Mouse (Mus musculus) hematopoietic stem cell, adult 5-6 weeks (primary cell): ENCODE measurements around the gene Kctd17. TPM values are rescaled to one million over a fixed set of nuclear protein-coding genes. Genes with fewer than 3 reads are reported as not detected.

Source experiments
- ATAC-seq, 2 experiments: fragments of 125-278 bp in 1 of 2; replicated peaks in 1 of 2; 2 replicates each; pipeline ENCODE4 v1.8.0; 2016 to 2017; ENCODE audit warnings: inconsistent platforms in 2 of 2, mild to moderate bottlenecking in 2 of 2, moderate number of reproducible peaks in 2 of 2, low read depth in 1 of 2, moderate TSS enrichment in 1 of 2; ENCODE audit not compliant: low FRiP score in 2 of 2, poor library complexity in 2 of 2, severe bottlenecking in 2 of 2, insufficient read depth in 1 of 2, low TSS enrichment in 1 of 2
- total RNA-seq: library from RNA; stranded (forward); fragments of 172-1452, 232-1000 nt; gene quantifications from 2 replicates; pipeline ENCODE4 v1.2.3, GENCODE M21; 2017

The Kctd17 gene
- total RNA-seq, 1 experiment from 2014 or later = 21.4 TPM

GRCm38 (mm10) chr15:78436380-78437192 is 8.2 kb downstream of the Kctd17 start:
- ATAC-seq = no peak

GRCm38 (mm10) chr15:78437237-78438017 is 9.1 kb downstream of the Kctd17 start:
- ATAC-seq = no peak

GRCm38 (mm10) chr15:78438018-78438394 is 9.6 kb downstream of the Kctd17 start:
- ATAC-seq = no peak

GRCm38 (mm10) chr15:78438505-78438904 is 10.1 kb downstream of the Kctd17 start:
- ATAC-seq = no peak

GRCm38 (mm10) chr15:78438973-78439372 is 10.6 kb downstream of the Kctd17 start:
- no peak for ATAC-seq

- ATAC-seq = no peak
Measured at GRCm38 (mm10) chr15:78442231-78442630, 13.9 kb downstream of the Kctd17 start.

GRCm38 (mm10) chr15:78443857-78444256 is 15.5 kb downstream of the Kctd17 start:
- no peak for ATAC-seq

- ATAC-seq = no peak
Measured at GRCm38 (mm10) chr15:78447121-78447520, 18.8 kb downstream of the Kctd17 start.

GRCm38 (mm10) chr15:78447746-78448535 is 19.6 kb downstream of the Kctd17 start:
- peak; percentile 52 to 58; a peak in 3 of 4 replicates for ATAC-seq

- ATAC-seq = 0 out of 4 replicates have a peak, but pooled peaks of 1 of the 2 experiments have one; percentile 14
Measured at GRCm38 (mm10) chr15:78449131-78449530, 20.8 kb downstream of the Kctd17 start.

- ATAC-seq = peak; percentile 56 to 63
Measured at GRCm38 (mm10) chr15:78449694-78450418, 21.5 kb downstream of the Kctd17 start.

GRCm38 (mm10) chr15:78450419-78450768 is 22.0 kb downstream of the Kctd17 start:
- peak in 1 of 2 experiments; percentile 13; a peak in 2 of 4 replicates for ATAC-seq

GRCm38 (mm10) chr15:78451201-78451600 is 22.8 kb downstream of the Kctd17 start:
- ATAC-seq = no peak

- no peak for ATAC-seq
Measured at GRCm38 (mm10) chr15:78452929-78453328, 24.6 kb downstream of the Kctd17 start.

- no peak; a peak in 1 of 4 replicates for ATAC-seq
Measured at GRCm38 (mm10) chr15:78455168-78455567, 26.8 kb downstream of the Kctd17 start.

GRCm38 (mm10) chr15:78456051-78456450 is 27.7 kb downstream of the Kctd17 start:
- ATAC-seq = no peak

- ATAC-seq = no peak
Measured at GRCm38 (mm10) chr15:78457193-78457592, 28.8 kb downstream of the Kctd17 start.
